Mouse (Mus musculus) gastrocnemius, adult 2 months (tissue): ENCODE results near the gene Cend1. TPM values are rescaled to one million over a fixed set of nuclear protein-coding genes. Genes with fewer than 3 reads are reported as not detected.
"Not testable (repeated sequence)": the region's sequence is repeated elsewhere in the genome, so short reads cannot be mapped to it uniquely, and the experiment has no call there.

Experiments used
- DNase-seq: peaks from one replicate; pipeline ENCODE4 v3.0.0; 2022
- H3K27ac ChIP-seq: fragments of 200-600 bp; 2 replicates; pipeline ENCODE4 v1.8.1; 2022; ENCODE audit warnings: mild to moderate bottlenecking
- H3K4me3 ChIP-seq: fragments of 200-600 bp; 2 replicates; pipeline ENCODE4 v1.8.1; 2022; ENCODE audit warnings: mild to moderate bottlenecking, moderate library complexity
- CTCF ChIP-seq: fragments of 200-600 bp; IDR thresholded peaks from 2 replicates; pipeline ENCODE4 v1.8.1; 2022; ENCODE audit warnings: antibody characterized with exemption, mild to moderate bottlenecking, moderate library complexity
- intact Hi-C: fragments of 180-260 bp; cut with DNase I; formaldehyde crosslinking; loops from one replicate; pipeline ENCODE4 v1.15.1; 2025
- total RNA-seq, 2 experiments: library from RNA; stranded (reverse); gene quantifications; 2 replicates each; pipeline ENCODE4 v1.2.3; 2021

Cend1 gene
- total RNA-seq, 2 experiments from 2014 or later = 0.28 to 0.31 TPM

GRCm38 (mm10) chr7:141451928-141452327 lies 22.6 kb upstream of the Cend1 start:
- H3K4me3 ChIP-seq = no peak overlapping the region
- H3K27ac ChIP-seq = no peak overlapping the region
- intact Hi-C loops = no loop called here
- no peak for TF ChIP-seq CTCF
- DNase-seq = peak; percentile 25

GRCm38 (mm10) chr7:141447110-141447991 lies 18.1 kb upstream of the Cend1 start, which contains the start of gene Rplp2:
Rplp2 (plus strand) TSS chr7:141447370.
- intact Hi-C loops = loop anchor here (10.0 kb wide), 1 partner anchor 223 kb away; the partner anchor contains the start of gene Phrf1
- Histone ChIP-seq H3K27ac (peak within 1 kb of the TSS; percentile 98), H3K4me3 (peak within 1 kb of the TSS; percentile 99)
- TF ChIP-seq CTCF = no peak
- peak; percentile 95 for DNase-seq

DNA sequence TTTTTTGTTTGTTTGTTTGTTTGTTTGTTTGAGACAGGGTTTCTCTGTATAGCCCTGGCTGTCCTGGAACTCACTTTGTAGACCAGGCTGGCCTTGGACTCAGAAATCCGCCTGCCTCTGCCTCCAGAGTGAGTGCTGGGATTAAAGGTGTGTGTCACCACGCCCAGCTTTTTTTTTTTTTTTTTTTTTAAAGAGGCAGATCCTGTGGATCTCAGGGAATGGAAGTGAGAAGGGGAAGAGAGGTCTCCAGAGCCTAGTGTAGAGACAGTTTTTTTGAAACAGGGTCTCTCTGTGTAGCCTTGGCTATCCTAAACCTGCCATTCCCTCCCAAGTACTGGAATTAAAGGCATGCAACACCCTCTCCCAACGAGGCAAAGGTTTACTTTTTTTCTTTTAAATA lies 17.1 kb upstream of the Cend1 start:
- Histone ChIP-seq H3K4me3 (peak overlapping the region; percentile 99; the same call in 1 of the 2 replicates), H3K27ac (peak overlapping the region; percentile 98)
- intact Hi-C loops = loop anchor here (10.0 kb wide), 1 partner anchor 222 kb away; the partner anchor contains the start of gene Phrf1
- not testable (repeated sequence) for DNase-seq

- TF ChIP-seq CTCF = no peak
- intact Hi-C loops = loop anchor here (10.0 kb wide), 1 partner anchor 219 kb away; the partner anchor contains the start of gene Phrf1
- DNase-seq = peak; percentile 74
- peak within 1 kb of the TSS; percentile 70 for H3K4me3 ChIP-seq
- peak within 1 kb of the TSS; percentile 64 for H3K27ac ChIP-seq
Measured at GRCm38 (mm10) chr7:141443828-141444237, 14.5 kb upstream of the Cend1 start, which contains the start of gene Pidd1. Pidd1 (minus strand) TSS chr7:141444025.

DNA sequence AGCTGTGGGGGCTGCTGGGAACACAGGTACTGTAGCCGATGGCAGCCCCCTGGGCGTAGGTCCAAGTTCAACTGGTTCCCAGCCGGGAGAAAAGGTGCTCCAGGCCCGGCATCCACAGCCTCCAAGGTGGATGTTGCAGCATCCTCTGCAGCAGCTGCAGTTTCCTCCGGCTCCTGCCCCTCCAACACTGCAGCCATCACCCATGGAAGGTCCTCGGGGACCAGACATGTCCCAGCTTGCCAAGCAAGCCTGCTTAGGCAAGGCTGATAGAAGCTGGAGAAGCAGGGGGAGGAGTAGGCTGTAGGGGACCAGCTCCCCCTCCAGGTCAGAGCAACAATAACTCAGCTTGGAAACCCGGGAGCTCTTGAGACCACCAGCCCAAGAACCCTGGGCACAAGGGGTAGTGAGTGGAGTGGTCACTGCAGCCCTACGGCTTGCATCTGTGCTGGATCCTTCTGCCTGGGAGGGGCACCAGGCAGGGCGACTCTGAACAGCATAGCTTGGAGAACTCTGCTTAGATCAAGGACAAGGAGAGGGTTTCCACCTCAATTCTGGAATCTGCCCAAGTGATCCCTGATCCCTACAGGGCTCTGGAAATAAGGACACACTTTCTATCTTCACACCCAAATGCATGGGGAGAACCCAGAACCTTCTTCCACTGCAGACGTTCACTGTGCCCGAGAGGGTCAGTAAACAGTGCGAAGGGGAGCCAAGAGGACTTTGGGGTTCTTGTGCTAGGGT lies 14.0 kb upstream of the Cend1 start:
- H3K4me3 ChIP-seq = peak overlapping the region; percentile 70

DNA sequence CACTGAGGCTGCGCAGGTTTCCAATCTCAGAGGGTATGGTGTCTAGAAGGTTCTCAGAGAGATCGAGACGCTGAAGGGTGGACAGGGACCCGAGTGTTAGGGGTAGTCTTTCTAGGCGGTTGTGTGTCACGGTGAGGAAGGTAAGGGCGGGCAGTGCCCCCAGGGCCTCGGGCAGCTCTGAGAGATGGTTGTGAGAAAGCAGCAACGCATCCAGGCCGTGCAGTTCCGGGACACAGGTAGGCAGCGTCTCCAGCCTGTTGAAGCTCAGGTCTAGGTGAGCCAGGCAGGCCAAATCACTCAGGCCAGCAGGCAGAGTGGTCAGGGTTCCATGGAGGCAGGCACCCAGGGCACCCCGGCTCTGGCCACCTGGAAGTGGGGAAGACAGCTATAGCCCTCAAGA lies 12.9 kb upstream of the Cend1 start:
- intact Hi-C loops = loop anchor here (10.0 kb wide), 1 partner anchor 217 kb away; the partner anchor contains the start of gene Phrf1
- TF ChIP-seq CTCF = no peak
- Histone ChIP-seq H3K27ac (no peak overlapping the region), H3K4me3 (no peak overlapping the region)
- no peak for DNase-seq

More for the DNA sequence above, 14.0 kb upstream of the Cend1 start:
- DNase-seq = no peak
- intact Hi-C loops = loop anchor here (10.0 kb wide), 1 partner anchor 218 kb away; the partner anchor contains the start of gene Phrf1
- peak overlapping the region; percentile 64; the same call in 1 of the 2 replicates for H3K27ac ChIP-seq
- TF ChIP-seq CTCF = no peak

GRCm38 (mm10) chr7:141441460-141441859 lies 12.2 kb upstream of the Cend1 start:
- H3K27ac ChIP-seq = no peak overlapping the region
- no peak for DNase-seq
- no peak for TF ChIP-seq CTCF
- intact Hi-C loops = loop anchor here (10.0 kb wide), 1 partner anchor 217 kb away; the partner anchor contains the start of gene Phrf1
- H3K4me3 ChIP-seq = no peak overlapping the region

GRCm38 (mm10) chr7:141440613-141441012 lies 11.3 kb upstream of the Cend1 start:
- TF ChIP-seq CTCF = peak; percentile 82
- Histone ChIP-seq H3K4me3 (no peak overlapping the region), H3K27ac (no peak overlapping the region)
- intact Hi-C loops = loop anchor here (10.0 kb wide), 1 partner anchor 216 kb away; the partner anchor contains the start of gene Phrf1
- DNase-seq = peak; percentile 74

DNA sequence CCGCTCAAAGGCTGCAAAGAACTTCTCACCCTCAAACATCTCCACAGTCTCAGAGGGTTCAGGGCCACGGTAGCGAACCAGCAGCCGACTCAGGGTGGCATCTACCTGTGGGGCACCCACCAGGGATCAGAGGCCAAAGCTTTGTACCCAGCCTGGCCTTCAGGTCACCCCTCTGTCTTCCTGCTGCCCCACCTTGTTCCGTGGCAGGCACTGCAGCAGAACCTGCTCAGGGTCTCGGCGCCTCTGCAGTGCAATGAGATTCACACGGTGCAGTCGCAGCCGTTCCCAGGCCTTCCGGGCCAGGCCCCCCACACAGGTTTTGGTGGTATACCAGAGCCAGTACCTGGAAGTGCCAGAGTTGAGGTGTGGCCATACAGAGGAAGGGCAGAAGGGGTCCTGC lies 10.5 kb upstream of the Cend1 start:
- no peak overlapping the region for H3K27ac ChIP-seq
- TF ChIP-seq CTCF = no peak
- H3K4me3 ChIP-seq = no peak overlapping the region
- intact Hi-C loops = loop anchor here (10.0 kb wide), 1 partner anchor 215 kb away; the partner anchor contains the start of gene Phrf1
- DNase-seq = no peak

GRCm38 (mm10) chr7:141439140-141439679 lies 9.9 kb upstream of the Cend1 start:
- TF ChIP-seq CTCF = no peak
- H3K27ac ChIP-seq = no peak overlapping the region
- intact Hi-C loops = no loop called here
- DNase-seq = no peak
- no peak overlapping the region for H3K4me3 ChIP-seq

DNA sequence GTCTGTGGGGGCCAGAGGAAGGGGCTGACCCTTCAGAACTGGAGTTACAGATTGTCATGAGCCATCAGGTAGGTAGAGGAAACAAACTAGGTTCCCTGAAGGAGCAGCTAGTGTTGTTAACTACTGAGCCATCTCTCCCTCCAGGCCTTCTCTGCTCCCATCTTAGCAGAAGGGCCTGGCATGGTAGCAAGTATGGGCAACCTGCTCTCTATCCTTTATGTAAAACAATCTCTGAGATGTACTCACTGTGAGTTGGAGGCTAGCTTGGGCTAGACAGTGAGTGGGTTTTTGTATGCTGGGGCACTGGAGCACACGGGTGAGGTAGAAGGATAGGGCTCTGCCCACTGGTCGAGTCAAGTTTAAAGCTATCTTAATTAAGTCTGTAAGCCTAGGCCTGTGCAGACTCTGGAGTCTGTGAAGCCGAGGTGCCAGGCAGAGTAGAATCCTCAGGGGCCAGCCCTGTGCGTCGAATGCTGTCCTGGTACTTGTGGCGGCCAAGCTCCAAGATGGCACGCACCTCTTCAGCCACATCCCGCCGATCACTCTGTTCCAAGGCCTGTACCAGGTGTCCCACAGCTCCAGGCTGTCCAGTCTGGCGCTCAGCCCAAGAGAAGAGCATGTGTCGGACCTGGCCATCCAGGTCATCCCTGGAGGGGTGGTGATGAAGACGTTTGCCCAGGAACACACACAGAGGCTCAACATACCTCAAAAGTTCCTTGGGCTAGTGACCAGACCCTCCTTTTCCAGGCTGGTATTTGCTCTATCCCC lies 9.1 kb upstream of the Cend1 start:
- DNase-seq = no peak
- intact Hi-C loops = no loop called here
- no peak for TF ChIP-seq CTCF
- Histone ChIP-seq H3K27ac (no peak overlapping the region), H3K4me3 (no peak overlapping the region)
